Mouse (Mus musculus): ENCODE measurements around the gene Phf21b. TPM values are rescaled to one million over a fixed set of nuclear protein-coding genes. Genes with fewer than 3 reads are reported as not detected.

Phf21b gene
- polyA plus RNA-seq, 1 experiment from 2014 or later, result 32.9 TPM

- ATAC-seq, result no peak
- Histone ChIP-seq H3K27ac (ENCODE audit: low read depth, low read length) (no peak overlapping the region), H3K9me3 (replicated peaks; ENCODE audit: control insufficient read depth, low read length) (no peaks in the 10 kb centered on the region), H3K4me3 (ENCODE audit: low read depth, low read length) (no peak overlapping the region), H3K9ac (ENCODE audit: low read length) (peak overlapping the region; percentile 10; the same call in 1 of the 2 replicates), H3K4me1 (ENCODE audit: control insufficient read depth, insufficient read depth, low read length) (peaks cover 30% of the 10 kb centered on the region), H3K27me3 (replicated peaks; ENCODE audit: control insufficient read depth, insufficient read depth, low read length) (no peaks in the 10 kb centered on the region), H3K36me3 (ENCODE audit: control insufficient read depth, insufficient read depth, low read length) (no peaks in the 10 kb centered on the region), H3K4me2 (ENCODE audit: low read length) (no peak overlapping the region)
- no peak for DNase-seq (ENCODE audit: low spot score)
- WGBS, result 68% methylated on average over 3 of the region's 3 CpGs
These were observed 16.3 kb downstream of the Phf21b start for GRCm38 (mm10) chr15:84839521-84839920.

- 92% methylated on average over 6 of the region's 6 CpGs for WGBS
- Histone ChIP-seq H3K4me3 (ENCODE audit: low read depth, low read length) (no peak overlapping the region), H3K9ac (ENCODE audit: low read length) (no peak overlapping the region), H3K27ac (ENCODE audit: low read depth, low read length) (no peak overlapping the region), H3K9me3 (replicated peaks; ENCODE audit: control insufficient read depth, low read length) (no peaks in the 10 kb centered on the region), H3K4me1 (ENCODE audit: control insufficient read depth, insufficient read depth, low read length) (peaks cover 20% of the 10 kb centered on the region), H3K36me3 (ENCODE audit: control insufficient read depth, insufficient read depth, low read length) (no peaks in the 10 kb centered on the region), H3K27me3 (replicated peaks; ENCODE audit: control insufficient read depth, insufficient read depth, low read length) (no peaks in the 10 kb centered on the region), H3K4me2 (ENCODE audit: low read length) (no peak overlapping the region)
- no peak for ATAC-seq
- no peak for DNase-seq (ENCODE audit: low spot score)
These were observed 18.0 kb downstream of the Phf21b start for GRCm38 (mm10) chr15:84837896-84838295.

GRCm38 (mm10) chr15:84829416-84829815 is 26.4 kb downstream of the Phf21b start:
- H3K4me3 ChIP-seq (ENCODE audit: low read depth, low read length), result no peak overlapping the region
- H3K36me3 ChIP-seq (ENCODE audit: control insufficient read depth, insufficient read depth, low read length), result no peaks in the 10 kb centered on the region
- ATAC-seq, result 0 out of 2 replicates have a peak, but pooled peaks have one; percentile 54
- H3K4me1 ChIP-seq (ENCODE audit: control insufficient read depth, insufficient read depth, low read length), result peaks cover 22% of the 10 kb centered on the region
- H3K4me2 ChIP-seq (ENCODE audit: low read length), result no peak overlapping the region
- no peaks in the 10 kb centered on the region for H3K27me3 ChIP-seq (replicated peaks; ENCODE audit: control insufficient read depth, insufficient read depth, low read length)
- WGBS, result 13% methylated on average over 15 of the region's 15 CpGs
- H3K27ac ChIP-seq (ENCODE audit: low read depth, low read length), result no peak overlapping the region
- H3K9me3 ChIP-seq (replicated peaks; ENCODE audit: control insufficient read depth, low read length), result no peaks in the 10 kb centered on the region
- no peak overlapping the region for H3K9ac ChIP-seq (ENCODE audit: low read length)
- DNase-seq (ENCODE audit: low spot score), result peak; percentile 76

- no peak for ATAC-seq
- no peak overlapping the region for H3K27ac ChIP-seq (ENCODE audit: low read depth, low read length)
- H3K4me3 ChIP-seq (ENCODE audit: low read depth, low read length), result no peak overlapping the region
These were observed 27.2 kb downstream of the Phf21b start for GRCm38 (mm10) chr15:84828603-84829002.

GRCm38 (mm10) chr15:84823086-84823485 is 32.8 kb downstream of the Phf21b start:
- ATAC-seq, result no peak
- DNase-seq (ENCODE audit: low spot score), result no peak
- Histone ChIP-seq H3K4me1 (ENCODE audit: control insufficient read depth, insufficient read depth, low read length) (peaks cover 16% of the 10 kb centered on the region), H3K9ac (ENCODE audit: low read length) (no peak overlapping the region), H3K4me2 (ENCODE audit: low read length) (no peak overlapping the region), H3K9me3 (replicated peaks; ENCODE audit: control insufficient read depth, low read length) (no peaks in the 10 kb centered on the region), H3K27me3 (replicated peaks; ENCODE audit: control insufficient read depth, insufficient read depth, low read length) (no peaks in the 10 kb centered on the region), H3K27ac (ENCODE audit: low read depth, low read length) (no peak overlapping the region), H3K4me3 (ENCODE audit: low read depth, low read length) (no peak overlapping the region), H3K36me3 (ENCODE audit: control insufficient read depth, insufficient read depth, low read length) (no peaks in the 10 kb centered on the region)
- WGBS, result 93% methylated on average over 4 of the region's 4 CpGs

More at GRCm38 (mm10) chr15:84828603-84829002, 27.2 kb downstream of the Phf21b start:
- H3K4me1 ChIP-seq (ENCODE audit: control insufficient read depth, insufficient read depth, low read length), result peaks cover 22% of the 10 kb centered on the region
- peak; percentile 27 for DNase-seq (ENCODE audit: low spot score)
- no peaks in the 10 kb centered on the region for H3K36me3 ChIP-seq (ENCODE audit: control insufficient read depth, insufficient read depth, low read length)
- no peak overlapping the region; the same call in 1 of the 2 replicates for H3K9ac ChIP-seq (ENCODE audit: low read length)
- WGBS, result 75% methylated on average over 12 of the region's 12 CpGs
- H3K9me3 ChIP-seq (replicated peaks; ENCODE audit: control insufficient read depth, low read length), result no peaks in the 10 kb centered on the region
- H3K27me3 ChIP-seq (replicated peaks; ENCODE audit: control insufficient read depth, insufficient read depth, low read length), result no peaks in the 10 kb centered on the region
- H3K4me2 ChIP-seq (ENCODE audit: low read length), result no peak overlapping the region

GRCm38 (mm10) chr15:84820811-84821210 is 35.0 kb downstream of the Phf21b start:
- ATAC-seq (no peak), DNase-seq (ENCODE audit: low spot score) (no peak)
- Histone ChIP-seq H3K27ac (ENCODE audit: low read depth, low read length) (no peak overlapping the region), H3K27me3 (replicated peaks; ENCODE audit: control insufficient read depth, insufficient read depth, low read length) (no peaks in the 10 kb centered on the region), H3K9me3 (replicated peaks; ENCODE audit: control insufficient read depth, low read length) (no peaks in the 10 kb centered on the region), H3K4me1 (ENCODE audit: control insufficient read depth, insufficient read depth, low read length) (peaks cover 22% of the 10 kb centered on the region), H3K4me3 (ENCODE audit: low read depth, low read length) (no peak overlapping the region), H3K9ac (ENCODE audit: low read length) (no peak overlapping the region), H3K4me2 (ENCODE audit: low read length) (no peak overlapping the region), H3K36me3 (ENCODE audit: control insufficient read depth, insufficient read depth, low read length) (0 out of 2 replicates have a peak, but pooled peaks cover 2% of the 10 kb centered on the region)
- WGBS, result 84% methylated on average over 4 of the region's 4 CpGs

GRCm38 (mm10) chr15:84818284-84818683 is 37.6 kb downstream of the Phf21b start:
- Histone ChIP-seq H3K4me3 (ENCODE audit: low read depth, low read length) (no peak overlapping the region), H3K4me2 (ENCODE audit: low read length) (no peak overlapping the region), H3K36me3 (ENCODE audit: control insufficient read depth, insufficient read depth, low read length) (0 out of 2 replicates have a peak, but pooled peaks cover 2% of the 10 kb centered on the region), H3K9ac (ENCODE audit: low read length) (no peak overlapping the region), H3K4me1 (ENCODE audit: control insufficient read depth, insufficient read depth, low read length) (peaks cover 44% of the 10 kb centered on the region), H3K27me3 (replicated peaks; ENCODE audit: control insufficient read depth, insufficient read depth, low read length) (no peaks in the 10 kb centered on the region), H3K9me3 (replicated peaks; ENCODE audit: control insufficient read depth, low read length) (no peaks in the 10 kb centered on the region), H3K27ac (ENCODE audit: low read depth, low read length) (peak overlapping the region; percentile 14; the same call in 1 of the 2 replicates)
- DNase-seq (ENCODE audit: low spot score) (peak; percentile 52), ATAC-seq (no peak)
- WGBS, result 39% methylated on average over 11 of the region's 11 CpGs

GRCm38 (mm10) chr15:84817589-84817988 is 38.3 kb downstream of the Phf21b start:
- no peaks in the 10 kb centered on the region for H3K27me3 ChIP-seq (replicated peaks; ENCODE audit: control insufficient read depth, insufficient read depth, low read length)
- 0 out of 2 replicates have a peak, but pooled peaks cover 2% of the 10 kb centered on the region for H3K36me3 ChIP-seq (ENCODE audit: control insufficient read depth, insufficient read depth, low read length)
- no peak overlapping the region for H3K9ac ChIP-seq (ENCODE audit: low read length)
- H3K27ac ChIP-seq (ENCODE audit: low read depth, low read length), result no peak overlapping the region
- WGBS, result 55% methylated on average over 3 of the region's 3 CpGs
- no peak for DNase-seq (ENCODE audit: low spot score)
- H3K4me1 ChIP-seq (ENCODE audit: control insufficient read depth, insufficient read depth, low read length), result peaks cover 51% of the 10 kb centered on the region
- ATAC-seq, result no peak
- H3K4me2 ChIP-seq (ENCODE audit: low read length), result no peak overlapping the region
- H3K4me3 ChIP-seq (ENCODE audit: low read depth, low read length), result no peak overlapping the region
- no peaks in the 10 kb centered on the region for H3K9me3 ChIP-seq (replicated peaks; ENCODE audit: control insufficient read depth, low read length)

- Histone ChIP-seq H3K27ac (ENCODE audit: low read depth, low read length) (peak overlapping the region; percentile 71), H3K4me2 (ENCODE audit: low read length) (no peak overlapping the region; the same call in 1 of the 2 replicates), H3K27me3 (replicated peaks; ENCODE audit: control insufficient read depth, insufficient read depth, low read length) (no peaks in the 10 kb centered on the region), H3K9ac (ENCODE audit: low read length) (no peak overlapping the region), H3K4me3 (ENCODE audit: low read depth, low read length) (no peak overlapping the region), H3K36me3 (ENCODE audit: control insufficient read depth, insufficient read depth, low read length) (0 out of 2 replicates have a peak, but pooled peaks cover 2% of the 10 kb centered on the region), H3K4me1 (ENCODE audit: control insufficient read depth, insufficient read depth, low read length) (peaks cover 57% of the 10 kb centered on the region), H3K9me3 (replicated peaks; ENCODE audit: control insufficient read depth, low read length) (no peaks in the 10 kb centered on the region)
- WGBS, result 12% methylated on average over 4 of the region's 4 CpGs
- ATAC-seq (peak; percentile 60), DNase-seq (ENCODE audit: low spot score) (peak; percentile 79)
These were observed 40.7 kb downstream of the Phf21b start for GRCm38 (mm10) chr15:84815171-84815570.
